Mouse (Mus musculus) liver, embryonic 14.5 days (tissue): ENCODE measurements around the gene Msi2.

Experiments used
- CTCF ChIP-seq: IDR thresholded peaks from 2 replicates; pipeline ENCODE4 v1.5.1; 2016; ENCODE audit warnings: antibody characterized with exemption, low read depth, control low read depth
- EP300 ChIP-seq: IDR thresholded peaks from 2 replicates; pipeline ENCODE4 v1.6.1; 2016; ENCODE audit warnings: antibody characterized with exemption, low read depth

DNA sequence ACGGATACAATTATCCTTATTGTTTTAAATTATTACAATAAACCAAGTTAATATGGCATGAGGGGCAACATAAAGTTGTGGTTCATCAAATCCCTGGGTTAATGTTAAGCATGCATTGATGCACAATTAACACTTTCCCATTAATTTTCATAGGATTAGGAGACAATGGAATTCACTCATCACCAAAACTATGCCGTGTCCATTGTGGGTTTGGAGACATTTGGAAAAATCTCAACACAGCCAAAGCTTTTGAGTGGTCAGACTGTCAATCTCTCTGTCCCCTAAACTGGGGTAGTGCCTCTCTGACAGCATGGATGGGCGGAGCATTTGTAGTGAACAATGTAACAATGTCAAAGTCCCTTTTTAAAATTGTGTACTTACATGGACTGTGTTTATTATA lies 1.3 kb upstream of the Msi2 start:
- no peak for TF ChIP-seq CTCF
- no peak for TF ChIP-seq EP300
